Mouse (Mus musculus) kidney, adult 8-10 months (tissue): ENCODE measurements around the gene Saxo1.
A peak's percentile ranks its signal among the peaks of the same experiment; 100 is the strongest.

Source experiments
- DNase-seq, 2 experiments: peaks; one replicate each; pipeline ENCODE4 v3.0.0; 2022

Saxo1 gene

DNA sequence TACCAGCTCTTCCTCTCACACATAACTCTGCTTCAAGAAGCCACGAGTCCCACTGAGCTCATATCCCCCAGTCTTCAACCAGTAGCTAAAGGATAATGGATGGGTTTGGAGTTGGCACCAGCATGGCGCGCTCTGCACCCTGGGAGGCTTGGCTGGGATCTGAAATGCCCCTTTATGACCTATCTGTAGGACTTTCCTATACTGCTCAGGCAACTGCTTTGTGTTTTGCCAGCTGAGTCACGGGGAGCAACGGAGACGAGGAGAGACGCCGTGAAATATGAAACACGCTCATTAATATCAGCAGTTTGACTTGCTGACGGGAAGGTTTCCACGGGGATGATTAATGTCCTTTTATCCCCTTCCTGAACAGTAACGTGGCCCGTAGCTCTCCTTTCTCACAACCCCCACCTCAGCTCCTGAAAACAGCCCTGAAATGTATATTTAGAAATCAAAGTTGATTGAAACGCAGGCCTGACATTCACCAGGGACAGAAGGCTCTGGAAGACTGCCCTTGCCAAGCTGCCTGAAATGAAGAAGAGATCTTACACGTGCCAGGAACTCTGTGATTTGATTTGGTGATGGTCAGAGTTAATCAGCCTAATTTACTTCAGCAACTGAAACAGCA lies 141.6 kb downstream of the Saxo1 start:
- no peak for DNase-seq

DNA sequence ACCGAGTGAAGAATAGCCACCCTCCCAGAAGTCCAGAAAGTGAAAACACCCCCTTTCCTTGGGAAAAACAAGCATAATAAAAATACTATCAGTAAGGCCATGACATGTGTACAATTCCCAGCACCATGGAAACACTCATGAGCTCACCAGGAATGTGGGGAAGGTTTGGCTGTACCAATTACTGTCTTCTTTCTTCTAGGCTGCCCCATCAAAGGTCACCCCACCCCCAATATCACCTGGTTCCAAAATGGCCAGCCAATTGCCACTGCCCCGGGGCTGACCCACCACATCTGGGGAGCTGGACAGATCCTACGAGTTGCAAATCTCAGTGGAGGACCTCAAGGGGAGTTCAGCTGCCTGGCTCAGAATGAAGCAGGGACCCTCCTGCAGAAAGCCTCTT lies 144.7 kb downstream of the Saxo1 start:
- DNase-seq = no peak

DNA sequence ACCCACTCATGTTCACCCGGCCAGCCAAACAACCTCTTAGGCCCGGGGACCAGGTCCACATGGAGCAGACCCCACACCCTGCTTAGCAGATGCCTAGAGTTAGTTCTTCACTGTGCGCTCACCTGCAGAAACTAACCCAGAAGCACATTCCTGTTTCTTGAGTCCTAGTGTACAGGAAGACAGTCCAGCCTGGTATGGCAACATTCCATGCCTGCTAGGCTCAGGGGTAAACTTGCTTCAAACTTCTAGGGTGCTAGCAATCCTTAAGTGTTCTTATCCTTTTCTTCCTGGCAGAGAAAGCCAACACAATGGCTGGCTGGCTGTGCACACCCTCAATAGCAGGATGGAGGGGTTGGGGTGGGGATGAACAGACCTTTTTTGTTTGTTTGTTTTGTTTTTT lies 147.2 kb downstream of the Saxo1 start:
- no peak for DNase-seq

DNA sequence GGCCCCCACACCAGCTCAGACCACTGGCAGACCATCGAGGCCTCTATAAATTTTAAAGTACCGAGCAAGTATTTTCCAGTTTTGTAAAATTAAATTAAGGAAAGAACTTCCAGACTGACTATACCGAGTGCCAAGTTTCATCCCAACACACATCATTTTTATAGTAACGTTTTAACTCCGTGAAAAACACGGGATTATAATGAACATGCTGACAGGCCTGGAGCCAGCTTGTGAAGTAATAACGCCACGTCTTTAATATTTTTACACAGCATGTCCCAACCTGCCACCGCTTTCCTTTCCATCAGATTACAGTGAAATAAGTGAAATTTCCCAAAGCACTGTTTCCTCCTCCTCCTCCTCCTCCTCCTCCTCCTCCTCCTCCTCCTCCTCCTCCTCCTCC lies 149.7 kb downstream of the Saxo1 start:
- DNase-seq = no peak

DNA sequence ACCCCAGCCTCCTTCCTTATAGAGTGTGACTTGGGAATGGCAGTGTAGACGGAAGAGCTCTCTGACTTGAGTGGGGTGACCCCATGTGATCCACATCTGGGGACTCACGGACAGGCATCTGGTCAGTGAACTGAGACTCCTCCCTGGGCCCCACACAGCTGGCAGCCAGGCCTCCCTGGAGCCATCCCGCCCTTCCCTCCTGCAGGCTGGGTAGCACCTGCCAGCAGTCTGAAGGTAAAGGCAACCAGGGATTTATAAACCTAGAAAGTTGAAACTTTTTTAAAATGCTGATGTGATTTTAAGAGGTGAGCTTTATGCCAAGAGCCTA lies 151.0 kb downstream of the Saxo1 start:
- DNase-seq = no peak

DNA sequence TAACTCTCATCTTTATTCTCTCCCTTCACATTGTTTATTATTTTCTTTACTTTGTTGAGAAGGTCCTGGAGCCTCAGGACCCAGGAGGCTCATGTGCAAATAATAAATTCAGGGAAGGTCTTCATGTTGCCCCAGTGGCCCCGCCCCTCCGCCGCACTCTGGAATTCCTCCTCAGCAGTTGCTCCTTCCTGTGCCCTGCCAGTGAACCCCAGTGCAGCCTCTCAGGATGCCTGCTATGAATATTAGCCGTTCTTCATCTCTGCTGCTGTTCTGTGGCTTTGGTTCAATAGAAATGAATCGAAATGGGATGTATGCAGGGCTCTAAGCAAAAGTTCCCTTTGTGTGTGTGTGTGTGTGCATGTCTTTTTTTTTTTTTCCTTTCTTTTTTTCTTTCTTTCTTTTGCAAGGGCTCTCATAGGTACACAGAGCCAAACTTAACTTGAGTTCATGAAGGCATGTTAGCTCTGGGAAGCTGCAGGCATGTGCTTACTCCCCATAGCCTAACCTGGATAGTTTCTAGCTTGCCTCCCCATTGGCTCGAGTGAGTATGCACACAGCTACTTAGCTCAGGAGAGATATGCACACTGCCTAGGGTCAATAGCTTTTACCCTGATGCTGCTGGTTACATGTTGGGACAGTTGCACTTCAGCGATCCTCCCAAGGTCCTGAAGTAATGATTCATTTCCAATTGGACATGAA lies 151.5 kb downstream of the Saxo1 start:
- no peak for DNase-seq

DNA sequence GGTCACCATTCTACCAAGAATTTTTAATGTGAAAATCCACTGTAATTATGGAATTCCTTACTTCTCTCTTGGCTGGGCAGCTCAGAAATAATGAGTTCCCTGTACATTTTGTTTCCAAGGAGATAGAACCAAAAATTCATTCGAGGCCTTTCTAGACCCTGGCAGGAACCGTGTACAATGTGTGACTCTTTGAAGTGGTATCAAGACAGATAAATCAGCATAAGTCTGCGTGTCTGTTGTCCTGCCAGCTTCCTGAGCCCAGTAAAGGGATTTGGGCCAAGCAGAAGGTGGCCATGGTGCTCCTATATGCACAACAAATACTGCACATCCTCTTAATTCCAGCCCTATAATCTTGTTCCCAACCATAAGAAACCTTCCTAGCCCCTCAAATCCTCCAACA lies 157.0 kb downstream of the Saxo1 start:
- no peak for DNase-seq

DNA sequence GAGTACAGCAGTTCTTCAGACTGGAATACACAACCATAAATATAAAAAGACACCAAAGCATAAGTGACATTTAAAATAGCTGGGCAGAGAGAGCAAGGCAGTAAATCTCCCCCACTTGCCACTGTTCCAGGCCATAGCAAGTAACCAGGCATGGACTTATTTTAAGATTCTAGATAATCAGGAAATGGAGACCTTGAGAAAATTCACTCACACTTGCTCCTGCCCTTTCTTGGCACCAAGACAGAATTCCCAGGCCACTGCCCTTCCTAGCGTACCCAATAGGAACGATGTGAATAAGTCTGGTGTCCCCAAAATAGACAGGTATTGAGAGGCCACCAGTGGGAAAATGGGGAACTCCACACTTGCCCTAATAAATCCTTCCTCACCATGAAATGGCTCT lies 160.7 kb downstream of the Saxo1 start:
- DNase-seq = no peak

DNA sequence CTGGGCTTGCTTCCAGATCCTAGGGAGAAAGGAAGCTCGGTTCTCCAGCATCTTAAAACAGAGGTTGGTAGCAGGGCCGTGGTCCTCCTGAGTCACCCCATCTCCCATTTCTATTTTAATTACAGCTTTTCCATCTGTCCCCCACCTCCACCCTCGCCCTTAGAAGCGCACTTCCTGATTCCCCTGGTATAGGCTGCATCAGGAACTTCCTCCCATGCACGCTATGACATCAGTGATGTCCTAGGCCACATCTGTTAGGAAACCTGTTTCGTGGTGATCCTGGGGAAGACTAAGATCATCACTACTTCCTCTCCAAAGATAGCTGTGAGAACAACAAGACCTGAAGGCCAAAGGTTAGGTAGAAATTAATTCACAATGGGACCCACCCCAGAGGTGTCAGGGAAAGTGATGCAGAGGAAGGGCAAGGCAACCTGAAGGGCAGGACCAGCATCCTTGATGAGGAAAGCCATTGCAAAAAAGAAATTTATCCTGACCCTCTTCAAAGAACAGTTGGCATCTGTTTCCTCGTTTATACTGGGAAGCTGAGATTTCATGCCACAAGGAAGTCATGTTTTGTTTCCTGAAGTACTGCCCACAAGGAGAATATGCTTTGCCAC lies 161.3 kb downstream of the Saxo1 start:
- peak in 1 of 2 experiments; percentile 15 for DNase-seq

DNA sequence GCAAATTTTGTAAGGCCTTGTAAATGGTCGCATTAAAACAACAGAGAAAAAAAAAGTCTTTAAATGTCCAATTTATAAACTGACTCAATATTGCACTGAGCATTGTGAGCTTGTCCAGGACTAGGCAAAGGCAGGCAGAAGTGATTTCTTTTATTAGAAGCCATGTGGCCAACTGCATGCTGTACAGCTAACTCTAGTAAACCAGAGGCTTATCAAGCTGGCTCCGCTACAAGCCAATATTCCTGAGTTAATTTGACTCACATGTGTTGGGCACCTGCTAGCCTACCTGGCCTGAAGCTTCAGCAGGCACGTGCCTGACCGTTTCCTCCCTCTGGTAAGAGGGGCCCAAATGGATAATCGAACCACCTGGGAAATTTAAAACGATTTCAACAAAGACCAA lies 162.5 kb downstream of the Saxo1 start:
- DNase-seq = no peak
